Mouse (Mus musculus) embryonic fibroblast, embryonic 13.5 days (primary cell): ENCODE results near the gene Mrpl17. TPM values are rescaled to one million over a fixed set of nuclear protein-coding genes. Genes with fewer than 3 reads are reported as not detected.
"Not testable (repeated sequence)": the region's sequence is repeated elsewhere in the genome, so short reads cannot be mapped to it uniquely, and the experiment has no call there.

Experiments
- H3K27ac ChIP-seq: 2 replicates; pipeline ENCODE4 v1.5.1; 2012; ENCODE audit warnings: low read length, control low read depth, inconsistent platforms; ENCODE audit not compliant: insufficient read depth
- H3K4me1 ChIP-seq: 2 replicates; pipeline ENCODE4 v1.6.1; 2011; ENCODE audit warnings: low read length; ENCODE audit not compliant: control insufficient read depth, insufficient read depth
- H3K4me3 ChIP-seq: 2 replicates; pipeline ENCODE4 v1.5.1; 2011; ENCODE audit warnings: mild to moderate bottlenecking, control low read depth, low read length; ENCODE audit not compliant: insufficient read depth
- CTCF ChIP-seq: IDR thresholded peaks from 2 replicates; pipeline ENCODE4 v1.5.1; 2011; ENCODE audit warnings: mild to moderate bottlenecking, control low read depth, low read length, moderate library complexity, borderline replicate concordance; ENCODE audit not compliant: insufficient read depth
- POLR2A ChIP-seq: IDR thresholded peaks from 2 replicates; pipeline ENCODE4 v1.6.1; 2011; ENCODE audit warnings: low read depth, mild to moderate bottlenecking, control low read depth, low read length, moderate library complexity
- polyA plus RNA-seq: library from polyadenylated mRNA; stranded (reverse); fragments of >200 nt; gene quantifications from 2 replicates; pipeline ENCODE4 v1.2.4, GENCODE M21; 2011; ENCODE audit warnings: low read depth; ENCODE audit not compliant: missing spikeins, insufficient read length

The Mrpl17 gene
- polyA plus RNA-seq = 129 and 140 TPM in 2 replicates

DNA sequence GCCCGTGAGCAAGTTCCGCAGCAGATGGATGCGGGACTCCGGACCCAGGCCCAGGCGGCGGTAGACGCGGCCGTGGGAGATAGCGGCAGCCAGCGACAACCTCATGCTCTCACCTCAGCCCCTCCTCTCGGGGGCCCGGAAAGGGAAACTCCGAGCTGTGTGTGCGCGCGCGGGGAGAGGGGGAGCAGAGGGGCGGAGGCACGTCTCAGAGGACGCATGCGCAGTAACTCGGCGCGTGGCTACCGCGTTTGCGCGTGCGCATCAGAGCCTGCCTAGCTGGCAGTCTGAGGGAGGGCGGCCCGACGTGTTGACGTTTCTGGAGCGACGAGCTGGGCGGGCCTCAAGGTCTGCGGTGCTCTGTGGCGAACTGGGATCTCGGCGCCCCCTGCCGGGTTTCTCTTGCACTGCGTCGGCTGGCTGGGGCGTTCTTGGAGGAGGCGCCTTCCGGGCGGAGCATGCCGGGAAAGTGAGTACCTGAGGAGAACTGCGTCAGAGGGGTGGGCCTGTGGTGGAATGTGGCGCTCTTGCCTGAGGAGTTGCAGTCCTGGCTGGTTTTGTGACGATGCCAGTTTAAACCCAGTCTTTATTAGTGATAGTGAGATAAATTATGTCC, at the start of gene Mrpl17:
TSS of gene Mrpl17 (minus strand) at position 223 of the 613 bp plus-strand sequence.
- H3K4me3 ChIP-seq = peak within 1 kb of the TSS; percentile 77
- peak; percentile 90 for TF ChIP-seq POLR2A
- TF ChIP-seq CTCF = peak; percentile 60
- H3K4me1 ChIP-seq = no peaks in the 10 kb centered on the region
- H3K27ac ChIP-seq = peak within 1 kb of the TSS; percentile 53

DNA sequence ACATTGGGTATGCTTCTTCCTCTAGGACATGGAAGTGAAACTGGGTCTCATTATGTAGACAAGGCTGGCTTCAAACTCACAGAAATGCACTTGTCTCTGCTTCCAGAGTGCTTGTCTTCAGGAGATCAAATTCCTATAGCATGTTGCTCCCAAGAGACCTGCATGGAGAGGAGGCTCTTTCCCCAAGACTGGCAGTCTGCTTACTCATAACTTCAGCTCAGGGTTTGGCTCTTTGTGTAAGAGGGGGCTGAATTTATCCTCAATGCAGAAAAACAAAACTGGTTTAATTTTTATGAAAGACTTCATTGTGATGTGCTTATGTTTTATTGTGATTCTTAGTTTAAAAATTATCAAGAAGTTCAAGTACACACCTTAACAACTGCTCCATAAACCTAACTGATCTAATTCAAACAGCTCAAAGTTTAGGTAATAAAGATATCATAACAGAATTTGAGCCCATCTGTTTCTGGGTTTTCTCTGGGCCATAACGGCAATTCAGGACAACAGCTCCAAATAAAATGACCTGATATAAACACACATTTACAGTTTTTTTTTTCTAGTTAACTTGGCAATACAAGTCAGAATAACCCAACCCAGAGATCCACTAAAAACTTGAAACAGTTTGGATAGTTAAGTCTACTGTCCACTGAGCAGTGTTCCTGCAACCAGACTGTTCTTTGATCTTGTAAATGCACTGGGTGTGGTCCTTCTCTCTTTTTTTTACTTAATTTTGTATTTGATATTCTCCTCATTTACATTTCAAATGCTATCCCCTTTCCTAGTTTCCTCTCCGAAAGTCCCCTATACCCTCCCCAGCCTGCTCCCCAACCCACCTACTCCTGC, 45.0 kb upstream of the Mrpl17 start:
- not testable (repeated sequence) for H3K4me3 ChIP-seq, H3K4me1 ChIP-seq, H3K27ac ChIP-seq

DNA sequence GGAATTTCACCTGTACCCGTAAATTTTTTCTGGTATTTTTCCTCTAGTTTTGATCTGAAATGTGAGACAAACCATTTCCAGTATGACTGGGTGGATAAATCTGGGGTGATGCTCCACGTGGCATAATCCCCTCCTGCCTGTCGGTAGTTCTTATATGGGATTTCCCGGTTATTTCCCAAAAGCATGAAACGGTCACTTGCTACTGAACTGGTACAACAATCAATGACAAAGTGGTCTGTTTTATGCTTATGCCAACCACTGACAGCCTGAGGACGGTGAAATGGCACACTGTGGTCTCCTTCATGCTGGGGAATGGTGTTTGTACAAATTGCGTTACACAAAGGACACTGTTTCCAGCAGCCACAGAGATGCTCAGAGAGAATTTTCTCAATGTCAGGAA, 13.4 kb upstream of the Mrpl17 start:
- H3K4me1 ChIP-seq = no peaks in the 10 kb centered on the region
- no peak overlapping the region for H3K27ac ChIP-seq
- no peak overlapping the region for H3K4me3 ChIP-seq
- TF ChIP-seq POLR2A (no peak), CTCF (no peak)

DNA sequence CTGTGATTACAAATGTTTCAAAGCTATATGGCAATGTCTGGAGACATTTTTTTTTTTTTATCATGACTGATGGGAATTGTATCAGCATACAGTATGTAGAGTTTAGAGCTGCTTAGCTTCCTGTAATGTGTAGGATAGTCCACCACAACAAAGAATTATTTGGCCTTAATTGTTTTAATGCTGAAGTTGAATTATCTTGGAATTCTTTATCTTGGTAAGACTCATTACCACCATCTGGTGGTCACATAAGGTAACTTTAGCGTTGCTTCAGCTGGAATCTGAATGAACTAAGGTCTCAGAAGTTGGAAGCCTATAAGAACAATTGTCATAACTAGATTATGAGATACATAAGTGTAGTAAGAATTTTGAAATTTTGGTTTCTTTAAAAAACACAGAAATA, 7.6 kb upstream of the Mrpl17 start:
- Histone ChIP-seq H3K4me3 (no peak overlapping the region), H3K27ac (no peak overlapping the region), H3K4me1 (no peaks in the 10 kb centered on the region)
- TF ChIP-seq POLR2A (no peak), CTCF (no peak)

DNA sequence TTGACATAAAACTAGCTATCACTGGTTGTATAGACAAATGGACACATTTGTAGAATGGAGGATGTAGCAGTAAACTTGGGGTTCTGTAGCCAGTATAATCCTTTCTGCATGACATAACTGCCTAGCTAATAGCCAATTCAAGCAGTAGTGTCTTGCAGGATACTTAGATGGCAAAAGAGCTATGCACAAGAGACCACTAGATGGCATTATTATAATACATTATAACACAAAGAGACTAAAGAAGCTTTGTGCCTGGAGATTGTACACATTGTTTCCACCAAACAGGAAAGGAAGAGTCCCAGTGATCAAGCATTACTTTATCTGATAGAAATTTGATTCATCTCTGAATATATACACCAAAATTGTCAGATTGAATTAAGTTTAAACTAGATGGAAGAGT, 5.8 kb upstream of the Mrpl17 start:
- H3K4me1 ChIP-seq = no peaks in the 10 kb centered on the region
- no peak for TF ChIP-seq CTCF
- TF ChIP-seq POLR2A = no peak
- H3K27ac ChIP-seq = no peak overlapping the region
- H3K4me3 ChIP-seq = no peak overlapping the region

DNA sequence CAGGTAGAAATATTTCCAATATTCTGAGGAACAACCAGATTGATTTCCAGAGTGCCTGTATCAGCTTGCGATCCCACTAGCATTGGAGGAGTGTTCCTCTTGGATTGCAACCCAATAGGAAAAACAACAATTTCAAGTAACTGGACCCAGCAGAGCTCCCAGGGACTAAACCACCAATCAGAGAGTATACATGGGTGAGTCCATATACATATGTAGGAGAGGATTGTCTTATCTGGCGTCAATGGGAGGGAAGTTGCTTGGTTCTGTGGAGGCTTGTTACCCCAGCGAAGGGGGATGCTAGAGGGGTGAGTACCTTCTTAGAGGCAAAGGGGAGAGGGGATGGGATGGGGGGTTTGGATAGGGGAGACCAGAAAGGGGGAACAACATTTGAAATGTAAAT, 2.4 kb upstream of the Mrpl17 start:
- Histone ChIP-seq H3K4me1 (no peaks in the 10 kb centered on the region), H3K4me3 (no peak overlapping the region), H3K27ac (no peak overlapping the region)
- no peak for TF ChIP-seq POLR2A

DNA sequence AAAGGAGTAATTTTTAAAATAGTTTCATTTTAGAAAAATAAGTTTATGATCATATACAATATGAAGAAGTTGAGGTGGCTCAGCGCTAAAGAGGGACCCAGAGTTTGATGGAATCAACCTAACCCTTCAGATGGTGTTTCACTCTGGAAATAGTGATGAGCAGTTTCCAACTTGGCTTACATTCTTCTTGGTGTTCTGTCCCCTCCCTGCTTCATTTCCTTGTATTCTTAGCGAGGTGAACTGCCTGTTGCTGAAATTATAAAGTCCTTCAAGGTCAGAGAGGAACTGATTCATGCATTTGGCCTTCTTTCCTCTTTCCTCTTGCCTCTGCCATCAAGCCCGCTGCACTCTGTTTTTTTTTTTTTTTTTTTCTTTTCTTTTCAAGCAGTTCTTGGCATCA, 1.7 kb upstream of the Mrpl17 start:
- Histone ChIP-seq H3K27ac (no peak overlapping the region), H3K4me1 (no peaks in the 10 kb centered on the region), H3K4me3 (no peak overlapping the region)
- no peak for TF ChIP-seq CTCF

DNA sequence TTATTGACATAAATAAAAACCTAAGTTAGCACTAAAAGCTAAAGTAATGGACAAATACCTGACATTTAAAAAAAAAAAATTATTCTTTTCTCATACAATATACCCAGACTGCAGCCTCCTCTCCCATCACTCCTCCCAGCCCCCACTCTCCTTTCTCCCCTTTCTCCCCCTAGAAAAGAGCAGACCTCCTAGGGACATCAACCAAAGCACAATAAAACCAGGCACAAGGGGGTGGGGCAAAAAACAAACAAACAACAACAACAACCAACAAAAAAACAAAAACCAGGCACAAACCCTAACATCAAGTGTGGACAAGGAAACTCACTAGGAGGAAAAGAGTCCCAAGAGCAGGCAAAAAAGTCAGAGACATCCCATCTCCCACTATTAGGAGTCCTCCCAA, 617 bp upstream of the Mrpl17 start:
- no peaks in the 10 kb centered on the region for H3K4me1 ChIP-seq
- no peak overlapping the region for H3K4me3 ChIP-seq
- H3K27ac ChIP-seq = no peak overlapping the region
- no peak for TF ChIP-seq CTCF
- no peak for TF ChIP-seq POLR2A

DNA sequence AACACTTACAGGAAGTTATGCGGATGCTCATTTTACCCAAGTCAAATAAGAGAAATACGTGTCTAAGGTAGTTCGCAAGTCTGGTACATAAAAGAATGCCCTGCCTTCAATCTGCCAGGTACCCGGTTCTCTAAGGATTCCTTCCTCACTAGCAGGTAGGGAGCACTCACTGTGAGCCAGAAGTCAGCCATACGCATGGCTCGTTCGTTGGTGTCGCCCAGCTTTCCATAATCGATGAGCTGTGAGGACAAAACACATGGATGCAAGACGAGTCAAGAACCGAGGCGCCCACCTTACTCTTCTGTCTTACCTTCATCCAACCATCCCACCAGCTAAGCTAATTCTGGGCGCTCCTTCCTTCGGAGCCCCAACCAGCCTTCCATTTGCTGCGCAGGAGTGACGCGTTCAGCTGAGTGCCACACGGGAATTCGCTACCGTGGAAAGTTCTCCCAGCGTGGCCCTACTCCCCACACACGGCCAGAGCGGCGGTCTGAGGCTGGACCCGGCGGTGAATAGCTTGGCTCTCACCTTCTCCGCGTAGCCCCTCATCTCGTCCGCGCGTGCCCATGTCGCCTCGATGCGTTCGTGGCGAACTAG, 521 bp downstream of the Mrpl17 start:
- TF ChIP-seq CTCF (no peak), POLR2A (no peak)
- Histone ChIP-seq H3K27ac (peak overlapping the region; percentile 53), H3K4me1 (no peaks in the 10 kb centered on the region), H3K4me3 (peak overlapping the region; percentile 77)

DNA sequence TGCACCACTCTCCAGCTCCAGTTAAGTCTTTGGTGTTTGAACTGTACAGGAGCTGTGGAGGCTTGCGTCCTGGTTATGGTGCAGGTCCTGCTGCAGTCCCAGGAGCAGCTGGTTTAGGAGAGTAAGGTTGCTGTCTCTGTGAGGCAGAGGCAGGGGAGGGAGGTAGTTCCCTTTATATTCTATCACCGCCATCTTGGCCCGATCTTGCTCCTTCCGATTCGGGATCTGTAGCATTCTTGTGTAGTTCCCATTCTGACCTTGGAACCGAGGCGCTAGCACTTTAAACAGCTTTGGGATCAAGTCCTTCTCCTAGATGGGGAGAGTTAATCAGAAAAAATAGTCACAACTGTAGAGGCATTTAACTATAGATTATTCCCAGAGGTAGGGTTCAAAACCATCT, 1.1 kb downstream of the Mrpl17 start:
- no peak for TF ChIP-seq POLR2A
- no peak for TF ChIP-seq CTCF
- H3K27ac ChIP-seq = no peak overlapping the region
- H3K4me3 ChIP-seq = peak overlapping the region; percentile 77
- H3K4me1 ChIP-seq = no peaks in the 10 kb centered on the region

DNA sequence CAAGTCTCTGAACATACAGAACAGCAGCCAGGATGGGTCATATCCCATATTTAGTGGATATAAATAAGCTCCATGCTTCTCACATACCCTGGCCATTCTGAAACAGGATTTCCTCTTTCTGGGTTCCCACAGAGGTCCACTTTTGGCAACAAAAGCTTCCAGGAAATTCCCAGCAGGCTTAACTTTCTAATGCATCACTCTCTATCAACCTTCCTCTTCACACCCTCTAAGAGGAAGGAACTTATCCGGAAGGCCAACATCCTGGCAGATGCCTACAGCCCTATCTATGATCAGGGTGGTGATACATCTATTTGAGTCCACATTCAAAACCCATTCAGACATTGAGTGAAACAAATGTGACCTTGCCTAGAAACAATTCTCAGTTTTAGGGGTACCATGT, 2.5 kb downstream of the Mrpl17 start:
- Histone ChIP-seq H3K4me3 (no peak overlapping the region), H3K27ac (no peak overlapping the region), H3K4me1 (no peaks in the 10 kb centered on the region)
- no peak; the same call in 1 of the 2 replicates for TF ChIP-seq POLR2A
- no peak for TF ChIP-seq CTCF
